Mouse (Mus musculus): ENCODE results near the gene Olfr815. TPM values are rescaled to one million over a fixed set of nuclear protein-coding genes. Genes with fewer than 3 reads are reported as not detected.

Gene Olfr815
- 1 to 10 TPM in 1 of 2 experiments, under 1 TPM in 1; 0.18 to 1.8 TPM for polyA plus RNA-seq (2017; shearing (Covaris generic))

DNA sequence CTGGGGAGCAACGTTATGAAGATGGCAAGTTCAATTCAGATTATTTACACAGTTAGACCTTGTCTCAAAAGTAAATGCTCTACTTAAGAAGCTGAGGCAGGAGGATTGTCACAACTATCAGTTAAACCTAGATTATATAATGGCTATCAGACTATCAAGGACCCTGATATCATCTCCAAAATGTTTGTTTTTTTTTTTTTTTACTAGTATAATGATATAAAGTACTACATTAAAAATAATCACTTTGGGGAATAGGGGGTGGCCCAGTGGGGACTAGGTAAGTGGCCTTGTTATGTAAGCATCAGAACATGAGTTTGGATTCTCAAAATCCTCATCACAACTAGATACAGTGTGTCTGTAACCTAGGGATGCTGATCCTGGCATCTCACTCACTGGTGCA, at the start of gene Olfr815:
Olfr815 (minus strand) TSS at position 101 of the 400 bp plus-strand sequence.

DNA sequence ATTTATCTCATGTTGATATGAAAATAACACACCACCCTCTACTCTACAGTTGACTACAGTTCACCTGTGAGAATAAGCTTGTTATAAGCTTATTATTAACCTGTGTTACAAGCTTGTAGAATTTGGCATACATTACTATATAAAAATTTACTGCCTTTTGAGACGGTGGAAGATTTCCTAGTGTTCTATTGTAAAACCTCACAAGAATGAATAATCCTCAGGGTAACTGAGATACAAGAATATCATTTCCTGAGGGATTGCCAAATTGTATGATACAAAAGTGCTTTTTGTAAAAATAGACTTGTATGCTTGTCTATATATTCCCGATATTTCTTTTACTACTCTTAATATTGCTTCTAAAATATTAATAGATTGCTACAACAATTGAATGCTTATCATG, 43.3 kb upstream of the Olfr815 start, which contains the start of gene Olfr818:
Olfr818 (minus strand) TSS at position 101 of the 400 bp plus-strand sequence.

DNA sequence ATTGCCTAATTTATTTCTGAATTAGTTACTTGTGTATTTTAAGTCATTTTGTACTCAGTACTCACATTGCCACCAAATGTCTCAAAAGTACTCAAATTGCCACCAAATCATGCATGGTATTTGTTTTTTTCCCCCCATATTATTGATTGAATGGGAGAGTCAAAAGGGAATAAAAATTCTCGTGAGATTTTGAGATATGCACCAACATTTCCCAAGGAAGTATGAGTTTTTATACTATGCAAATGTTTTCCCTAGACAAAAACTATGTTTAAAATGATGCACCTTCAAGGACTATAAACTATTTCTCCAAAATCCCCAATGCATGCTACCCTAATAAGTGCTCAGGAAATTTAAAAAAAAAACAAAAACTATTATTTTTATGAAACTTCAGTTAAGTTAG, 9.8 kb upstream of the Olfr815 start, which contains the start of gene Olfr816:
Olfr816 (minus strand) TSS at position 101 of the 400 bp plus-strand sequence.

DNA sequence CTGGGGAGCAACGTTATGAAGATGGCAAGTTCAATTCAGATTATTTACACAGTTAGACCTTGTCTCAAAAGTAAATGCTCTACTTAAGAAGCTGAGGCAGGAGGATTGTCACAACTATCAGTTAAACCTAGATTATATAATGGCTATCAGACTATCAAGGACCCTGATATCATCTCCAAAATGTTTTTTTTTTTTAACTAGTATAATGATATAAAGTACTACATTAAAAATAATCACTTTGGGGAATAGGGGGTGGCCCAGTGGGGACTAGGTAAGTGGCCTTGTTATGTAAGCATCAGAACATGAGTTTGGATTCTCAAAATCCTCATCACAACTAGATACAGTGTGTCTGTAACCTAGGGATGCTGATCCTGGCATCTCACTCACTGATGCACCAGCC, 25.9 kb downstream of the Olfr815 start, which contains the start of gene Olfr814:
Olfr814 (minus strand) TSS at position 101 of the 400 bp plus-strand sequence.

GRCm38 (mm10) chr10:129855067-129855466, 50.6 kb downstream of the Olfr815 start, which contains the start of gene Olfr813:
Gene Olfr813 (plus strand): TSS chr10:129855367.

Other genes with a start within 250 kb of the Olfr815 start
- not detected for gene Olfr800, start 248.2 kb downstream of the Olfr815 start, polyA plus RNA-seq (2017; shearing (Covaris generic))
- 1 to 10 TPM in 1 of 2 experiments, under 1 TPM in 1; 0.27 to 2.8 TPM for gene Olfr801, start 232.0 kb downstream of the Olfr815 start, polyA plus RNA-seq (2017; shearing (Covaris generic))
- gene Olfr802, start 217.7 kb downstream of the Olfr815 start, polyA plus RNA-seq (2017; shearing (Covaris generic)): under 1 TPM in 1 of 2 experiments, not detected in 1; 0.13 TPM
- not detected for gene Olfr803, start 211.6 kb downstream of the Olfr815 start, polyA plus RNA-seq (2017; shearing (Covaris generic))
- gene Olfr804, start 202.7 kb downstream of the Olfr815 start, polyA plus RNA-seq (2017; shearing (Covaris generic)): under 1 TPM; 0.02 to 0.07 TPM
- not detected for gene Olfr805, start 176.5 kb downstream of the Olfr815 start, polyA plus RNA-seq (2017; shearing (Covaris generic))
- gene Olfr806, start 163.9 kb downstream of the Olfr815 start, polyA plus RNA-seq (2017; shearing (Covaris generic)): not detected
- gene Olfr807, start 148.1 kb downstream of the Olfr815 start, polyA plus RNA-seq (2017; shearing (Covaris generic)): under 1 TPM in 1 of 2 experiments, not detected in 1; 0.82 TPM
- not detected for gene Olfr808, start 140.4 kb downstream of the Olfr815 start, polyA plus RNA-seq (2017; shearing (Covaris generic))
- under 1 TPM; 0.07 to 0.22 TPM for gene Olfr809, start 131.2 kb downstream of the Olfr815 start, polyA plus RNA-seq (2017; shearing (Covaris generic))
- not detected for gene Olfr810, start 111.0 kb downstream of the Olfr815 start, polyA plus RNA-seq (2017; shearing (Covaris generic))
- gene Olfr811, start 101.5 kb downstream of the Olfr815 start, polyA plus RNA-seq (2017; shearing (Covaris generic)): not detected
- gene Olfr812, start 59.8 kb downstream of the Olfr815 start, polyA plus RNA-seq (2017; shearing (Covaris generic)): 1 to 10 TPM in 1 of 2 experiments, under 1 TPM in 1; 0.20 to 1.2 TPM
- not detected for gene Olfr813, start 50.5 kb downstream of the Olfr815 start, polyA plus RNA-seq (2017; shearing (Covaris generic))
- under 1 TPM in 1 of 2 experiments, not detected in 1; 0.91 TPM for gene Olfr814, start 26.0 kb downstream of the Olfr815 start, polyA plus RNA-seq (2017; shearing (Covaris generic))
- gene Olfr816, start 9.7 kb upstream of the Olfr815 start, polyA plus RNA-seq (2017; shearing (Covaris generic)): 1 to 10 TPM in 1 of 2 experiments, under 1 TPM in 1; 0.37 to 1.4 TPM
- not detected for gene Olfr818, start 43.2 kb upstream of the Olfr815 start, polyA plus RNA-seq (2017; shearing (Covaris generic))
- not detected for gene Olfr819, start 61.4 kb upstream of the Olfr815 start, polyA plus RNA-seq (2017; shearing (Covaris generic))
- not detected for gene Olfr247, start 70.3 kb upstream of the Olfr815 start, polyA plus RNA-seq (2017; shearing (Covaris generic))
- gene Gm10310, start 79.2 kb upstream of the Olfr815 start, polyA plus RNA-seq (2017; shearing (Covaris generic)): 1 to 10 TPM in 1 of 2 experiments, under 1 TPM in 1; 0.16 to 1.0 TPM
- gene Olfr820, start 106.8 kb upstream of the Olfr815 start, polyA plus RNA-seq (2017; shearing (Covaris generic)): not detected
- not detected for gene Olfr821, start 124.5 kb upstream of the Olfr815 start, polyA plus RNA-seq (2017; shearing (Covaris generic))
- 1 to 10 TPM in 1 of 2 experiments, under 1 TPM in 1; 0.07 to 1.0 TPM for gene Olfr822, start 165.3 kb upstream of the Olfr815 start, polyA plus RNA-seq (2017; shearing (Covaris generic))
- not detected for gene Olfr823, start 209.5 kb upstream of the Olfr815 start, polyA plus RNA-seq (2017; shearing (Covaris generic))
- under 1 TPM; 0.29 to 0.94 TPM for gene Olfr824, start 224.1 kb upstream of the Olfr815 start, polyA plus RNA-seq (2017; shearing (Covaris generic))

Measured in inflammation-experienced regulatory T-cells (primary cell).